ENCODE assay signal across 12 mouse cellular contexts in the genomic region with DNA sequence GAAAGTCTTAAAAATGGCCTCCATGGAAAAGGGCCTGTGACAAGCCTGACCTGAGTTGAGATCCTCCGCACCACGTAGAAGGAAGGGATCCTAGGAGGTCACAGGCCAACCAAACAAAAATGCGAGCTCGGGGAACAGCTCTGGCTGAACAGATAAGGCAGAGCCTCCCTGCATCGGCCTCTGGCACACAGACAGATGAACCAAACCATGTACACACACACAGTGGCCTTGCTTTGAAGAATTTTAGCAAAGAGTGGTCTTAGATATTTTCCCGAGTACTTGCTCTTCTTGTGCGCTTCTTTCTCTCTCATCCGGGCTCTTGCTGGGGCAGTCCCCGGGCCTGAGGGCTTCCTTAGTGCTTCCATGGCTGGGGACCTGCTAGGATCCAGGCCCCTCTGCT. TPM values are rescaled to one million over a fixed set of nuclear protein-coding genes. Genes with fewer than 3 reads are reported as not detected.
DNase-seq lines count a peak whose midpoint lies in the region; ATAC-seq and TF ChIP-seq lines count a peak whose summit lies in the region.
"Had no signal": no experiment of that assay in that cellular context is flagged by ENCODE, and none has a peak within 500 bp of the region (broad histone marks: within the 10 kb centered on the region; RNA-seq: fewer than 3 reads in every experiment).

No protein-coding gene starts in this region.

- no peak overlapping the region for H3K4me3 ChIP-seq in forebrain, embryonic 10.5 days
- H3K4me3 ChIP-seq in forebrain, embryonic 13.5 days, result no peak overlapping the region
- H3K4me3 ChIP-seq in liver, embryonic 14.5 days (ENCODE audit: insufficient read depth in 1 of 2, low read depth in 2 of 2, low read length in 2 of 2), result peak overlapping the region; percentile 24 to 42
- H3K4me3 ChIP-seq in stomach, embryonic 16.5 days (replicated peaks; ENCODE audit: low read length), result no peak overlapping the region
- no peak overlapping the region for H3K4me3 ChIP-seq in midbrain, embryonic 13.5 days (replicated peaks)
- H3K4me3 ChIP-seq: hindbrain, embryonic 10.5 days had no signal

- peak overlapping the region; percentile 60; the same call in 1 of the 2 replicates for H3K27ac ChIP-seq in forebrain, embryonic 10.5 days
- no peak overlapping the region for H3K27ac ChIP-seq in forebrain, embryonic 13.5 days
- H3K27ac ChIP-seq in liver, embryonic 14.5 days, result peak overlapping the region; percentile 100
- peak overlapping the region; percentile 25; the same call in 1 of the 2 replicates for H3K27ac ChIP-seq in stomach, embryonic 16.5 days (ENCODE audit: low read length)
- H3K27ac ChIP-seq in midbrain, embryonic 13.5 days, result no peak overlapping the region
- H3K27ac ChIP-seq: hindbrain, embryonic 10.5 days had no signal

- peaks cover 96% of the 10 kb centered on the region for H3K36me3 ChIP-seq in forebrain, embryonic 10.5 days (replicated peaks)
- H3K36me3 ChIP-seq in forebrain, embryonic 13.5 days (ENCODE audit: poor library complexity, severe bottlenecking), result peaks cover 87% of the 10 kb centered on the region
- H3K36me3 ChIP-seq in liver, embryonic 14.5 days (replicated peaks; ENCODE audit: control insufficient read depth, insufficient read depth, low read depth), result peaks cover 31% of the 10 kb centered on the region
- peaks cover 3% of the 10 kb centered on the region; the same call in 1 of the 2 replicates for H3K36me3 ChIP-seq in stomach, embryonic 16.5 days (ENCODE audit: control insufficient read depth, insufficient read depth, low read length)
- H3K36me3 ChIP-seq in midbrain, embryonic 13.5 days, result peaks cover 88% of the 10 kb centered on the region

- H3K9ac ChIP-seq in forebrain, embryonic 13.5 days, result no peak overlapping the region
- peak overlapping the region; percentile 94 for H3K9ac ChIP-seq in liver, embryonic 14.5 days (replicated peaks)
- no peak overlapping the region; the same call in 1 of the 2 replicates for H3K9ac ChIP-seq in stomach, embryonic 16.5 days (ENCODE audit: low read length)
- no peak overlapping the region for H3K9ac ChIP-seq in midbrain, embryonic 13.5 days (replicated peaks)

- no peaks in the 10 kb centered on the region for H3K4me1 ChIP-seq in forebrain, embryonic 10.5 days
- H3K4me1 ChIP-seq in forebrain, embryonic 13.5 days, result no peaks in the 10 kb centered on the region
- peaks cover 70 to 90% of the 10 kb centered on the region in 2 experiments for H3K4me1 ChIP-seq in liver, embryonic 14.5 days (replicated peaks; ENCODE audit: control insufficient read depth in 2 of 2, insufficient read depth in 2 of 2, low read length in 1 of 2)
- peaks cover 34% of the 10 kb centered on the region for H3K4me1 ChIP-seq in stomach, embryonic 16.5 days (ENCODE audit: control insufficient read depth, insufficient read depth, low read length)
- no peaks in the 10 kb centered on the region for H3K4me1 ChIP-seq in midbrain, embryonic 13.5 days (replicated peaks)
- H3K4me1 ChIP-seq: hindbrain, embryonic 10.5 days had no signal

- no peak for ATAC-seq in forebrain, embryonic 13.5 days
- peak; percentile 40 for ATAC-seq in liver, embryonic 14.5 days (ENCODE audit: insufficient read depth)
- no peak for ATAC-seq in stomach, embryonic 16.5 days (ENCODE audit: insufficient read depth, low FRiP score)
- ATAC-seq in midbrain, embryonic 13.5 days, result no peak
- ATAC-seq: intestine, postnatal 0 days had no signal

- peak; percentile 86 for TF ChIP-seq EP300 in liver, embryonic 14.5 days (IDR thresholded peaks at IDR 0.05; ENCODE audit: low read depth)

- no peaks in the 10 kb centered on the region for H3K27me3 ChIP-seq in forebrain, embryonic 10.5 days (ENCODE audit: poor library complexity, severe bottlenecking)
- no peaks in the 10 kb centered on the region for H3K27me3 ChIP-seq in forebrain, embryonic 13.5 days
- H3K27me3 ChIP-seq in liver, embryonic 14.5 days (ENCODE audit: control insufficient read depth, insufficient read depth, low read length), result no peaks in the 10 kb centered on the region
- no peaks in the 10 kb centered on the region for H3K27me3 ChIP-seq in stomach, embryonic 16.5 days (ENCODE audit: control insufficient read depth, insufficient read depth, low read length)
- no peaks in the 10 kb centered on the region for H3K27me3 ChIP-seq in midbrain, embryonic 13.5 days

- no peak for TF ChIP-seq CTCF in liver, embryonic 14.5 days (IDR thresholded peaks at IDR 0.05; ENCODE audit: low read depth)

- WGBS in forebrain, embryonic 10.5 days, result 89% methylated on average over 9 of the region's 9 CpGs
- 86% methylated on average over 9 of the region's 9 CpGs for WGBS in forebrain, embryonic 13.5 days
- 16% methylated on average over 9 of the region's 9 CpGs for WGBS in liver, embryonic 14.5 days (ENCODE audit: insufficient replicate concordance)
- WGBS in stomach, embryonic 16.5 days, result 54% methylated on average over 9 of the region's 9 CpGs
- WGBS in midbrain, embryonic 13.5 days, result 88% methylated on average over 9 of the region's 9 CpGs

- no peak for DNase-seq in forebrain, embryonic 10.5 days (ENCODE audit: extremely low spot score, low spot score)
- peak; percentile 64 for DNase-seq in spleen, adult 12 weeks (ENCODE audit: low spot score)
- DNase-seq in spleen, adult 18-20 months, result no peak
- DNase-seq in liver, embryonic 14.5 days (ENCODE audit: low read depth in 3 of 3, low spot score in 3 of 3), result peak; percentile 87 to 88 (median 87)
- no peak for DNase-seq in urinary bladder, adult 18-20 months (ENCODE audit: low spot score in 2 of 2)
- DNase-seq: cerebellum, postnatal 25 days; lung, adult 18-20 months had no signal

- no peaks in the 10 kb centered on the region for H3K9me3 ChIP-seq in forebrain, embryonic 10.5 days
- no peaks in the 10 kb centered on the region for H3K9me3 ChIP-seq in forebrain, embryonic 13.5 days (replicated peaks)
- no peaks in the 10 kb centered on the region for H3K9me3 ChIP-seq in liver, embryonic 14.5 days (ENCODE audit: control insufficient read depth, low read length)
- no peaks in the 10 kb centered on the region for H3K9me3 ChIP-seq in stomach, embryonic 16.5 days (replicated peaks; ENCODE audit: control insufficient read depth, low read length)
- no peaks in the 10 kb centered on the region for H3K9me3 ChIP-seq in midbrain, embryonic 13.5 days
- H3K9me3 ChIP-seq: hindbrain, embryonic 10.5 days had no signal

- no peak overlapping the region for H3K4me2 ChIP-seq in forebrain, embryonic 13.5 days
- H3K4me2 ChIP-seq in liver, embryonic 14.5 days (ENCODE audit: low read depth), result peak overlapping the region; percentile 80
- H3K4me2 ChIP-seq in stomach, embryonic 16.5 days (ENCODE audit: low read depth, low read length), result no peak overlapping the region
- no peak overlapping the region for H3K4me2 ChIP-seq in midbrain, embryonic 13.5 days (replicated peaks)

RNA-seq across cellular contexts. Expression of gene Ucp3, which starts 9.6 kb away (rescaled TPM):
- polyA plus RNA-seq in forebrain, embryonic 10.5 days (2016; fragmentation: Nextera tagmentation; extraction: Ambion mirVana), result not detected in 2 replicates
- not detected in 2 replicates for polyA plus RNA-seq in forebrain, embryonic 13.5 days (2015; fragmentation: Nextera tagmentation; extraction: Ambion mirVana)
- 0.02 TPM in 1 of 2 replicates, not detected in the other for polyA plus RNA-seq in liver, embryonic 14.5 days (2012; rRNA removed)
- not detected in 2 replicates for polyA plus RNA-seq in liver, embryonic 14.5 days (2014; fragmentation: Nextera tagmentation; extraction: Ambion mirVana)
- polyA plus RNA-seq in stomach, embryonic 16.5 days (2015; fragmentation: Nextera tagmentation; extraction: Ambion mirVana), result 0.10 and 0.11 TPM in 2 replicates
- not detected in 2 replicates for polyA plus RNA-seq in midbrain, embryonic 13.5 days (2015; fragmentation: Nextera tagmentation; extraction: Ambion mirVana)
- polyA plus RNA-seq: intestine, postnatal 0 days had no signal

RNA-seq across cellular contexts. Expression of gene Ucp2, which starts 29.9 kb away (rescaled TPM):
- polyA plus RNA-seq in forebrain, embryonic 10.5 days (2016; fragmentation: Nextera tagmentation; extraction: Ambion mirVana), result 78.7 and 93.9 TPM in 2 replicates
- 43.9 and 46.0 TPM in 2 replicates for polyA plus RNA-seq in forebrain, embryonic 13.5 days (2015; fragmentation: Nextera tagmentation; extraction: Ambion mirVana)
- 329 and 337 TPM in 2 replicates for polyA plus RNA-seq in liver, embryonic 14.5 days (2012; rRNA removed)
- 556 and 628 TPM in 2 replicates for polyA plus RNA-seq in liver, embryonic 14.5 days (2014; fragmentation: Nextera tagmentation; extraction: Ambion mirVana)
- polyA plus RNA-seq in stomach, embryonic 16.5 days (2015; fragmentation: Nextera tagmentation; extraction: Ambion mirVana), result 351 and 400 TPM in 2 replicates
- polyA plus RNA-seq in midbrain, embryonic 13.5 days (2015; fragmentation: Nextera tagmentation; extraction: Ambion mirVana), result 51.9 and 52.5 TPM in 2 replicates

RNA-seq across cellular contexts. Expression of gene Dnajb13, which starts 51.6 kb away (rescaled TPM):
- 0.26 and 0.30 TPM in 2 replicates for polyA plus RNA-seq in forebrain, embryonic 10.5 days (2016; fragmentation: Nextera tagmentation; extraction: Ambion mirVana)
- polyA plus RNA-seq in forebrain, embryonic 13.5 days (2015; fragmentation: Nextera tagmentation; extraction: Ambion mirVana), result 2.1 and 3.7 TPM in 2 replicates
- polyA plus RNA-seq in liver, embryonic 14.5 days (2012; rRNA removed), result 0.58 and 0.64 TPM in 2 replicates
- polyA plus RNA-seq in liver, embryonic 14.5 days (2014; fragmentation: Nextera tagmentation; extraction: Ambion mirVana), result 2.0 and 2.3 TPM in 2 replicates
- 0.99 and 1.0 TPM in 2 replicates for polyA plus RNA-seq in stomach, embryonic 16.5 days (2015; fragmentation: Nextera tagmentation; extraction: Ambion mirVana)
- polyA plus RNA-seq in midbrain, embryonic 13.5 days (2015; fragmentation: Nextera tagmentation; extraction: Ambion mirVana), result 1.2 and 3.2 TPM in 2 replicates

Comparison
In these comparisons a context has a peak if more than half of its experiments do, and no peak if none do; other contexts are left out.
1. DNase-seq: peak in spleen, adult 12 weeks (single experiment) and liver, embryonic 14.5 days (3 of 3); none in forebrain, embryonic 10.5 days (single experiment), spleen, adult 18-20 months (0 of 2) and urinary bladder, adult 18-20 months (0 of 2).
2. H3K27ac ChIP-seq: peak in forebrain, embryonic 10.5 days (single experiment), liver, embryonic 14.5 days (single experiment) and stomach, embryonic 16.5 days (single experiment); none in forebrain, embryonic 13.5 days (single experiment) and midbrain, embryonic 13.5 days (single experiment).
3. H3K4me3 ChIP-seq: peak in liver, embryonic 14.5 days (2 of 2); none in forebrain, embryonic 10.5 days (single experiment), forebrain, embryonic 13.5 days (single experiment), stomach, embryonic 16.5 days (single experiment) and midbrain, embryonic 13.5 days (single experiment).